Mouse (Mus musculus) limb, embryonic 15.5 days (tissue): Measurements from ENCODE around the gene Lypd8. TPM values are rescaled to one million over a fixed set of nuclear protein-coding genes. Genes with fewer than 3 reads are reported as not detected.

ENCODE experiments used
- ATAC-seq: fragments of 200-750 bp; cut with Nextera tagmentation; 2 replicates; pipeline ENCODE4 v1.8.0; 2017; ENCODE audit warnings: low read depth, moderate TSS enrichment; ENCODE audit not compliant: insufficient number of reproducible peaks, low FRiP score, low TSS enrichment
- H3K27ac ChIP-seq: fragments of 300-500 bp; sonication (generic); 2 replicates; pipeline ENCODE4 v1.5.1; 2015; ENCODE audit warnings: moderate library complexity, mild to moderate bottlenecking, inconsistent platforms
- H3K27me3 ChIP-seq: fragments of 300-500 bp; sonication (generic); 2 replicates; pipeline ENCODE4 v1.6.1; 2015; ENCODE audit warnings: inconsistent platforms
- H3K36me3 ChIP-seq: fragments of 300-500 bp; sonication (generic); 2 replicates; pipeline ENCODE4 v1.6.1; 2015; ENCODE audit warnings: inconsistent platforms
- H3K4me1 ChIP-seq: fragments of 300-500 bp; sonication (generic); 2 replicates; pipeline ENCODE4 v1.6.1; 2015; ENCODE audit warnings: inconsistent platforms
- H3K4me2 ChIP-seq: fragments of 300-500 bp; sonication (generic); 2 replicates; pipeline ENCODE4 v1.6.1; 2015; ENCODE audit warnings: mild to moderate bottlenecking, inconsistent platforms
- H3K4me3 ChIP-seq: fragments of 300-500 bp; sonication (generic); 2 replicates; pipeline ENCODE4 v1.5.1; 2015; ENCODE audit warnings: mild to moderate bottlenecking, inconsistent platforms
- H3K9ac ChIP-seq: fragments of 300-500 bp; sonication (generic); 2 replicates; pipeline ENCODE4 v1.6.1; 2015; ENCODE audit warnings: inconsistent platforms
- H3K9me3 ChIP-seq: fragments of 300-500 bp; sonication (generic); 2 replicates; pipeline ENCODE4 v1.6.1; 2016; ENCODE audit warnings: inconsistent platforms
- WGBS: fragments of 180-500 bp; shearing (Covaris S2); methylation state at CpG from one replicate; pipeline ENCODE4 v1.1.7; 2015; 5-methylcytosine and 5-hydroxymethylcytosine counted together
- polyA plus RNA-seq: library from polyadenylated mRNA; unstranded; fragments of >200 nt; fragmentation: Nextera tagmentation; extraction: Ambion mirVana; gene quantifications from 2 replicates; pipeline ENCODE4 v1.2.1, GENCODE M21; 2015

Gene Lypd8
- 0.21 TPM in 1 of 2 replicates, not detected in the other for polyA plus RNA-seq

- H3K9me3 ChIP-seq: no peaks in the 10 kb centered on the region
- no peak within 1 kb of the TSS for H3K9ac ChIP-seq
- no peaks in the 10 kb centered on the region for H3K36me3 ChIP-seq
- ATAC-seq: no peak
- 92% methylated on average over 3 of the region's 3 CpGs for WGBS
- H3K27me3 ChIP-seq: no peaks in the 10 kb centered on the region
- H3K27ac ChIP-seq: no peak within 1 kb of the TSS
- no peaks in the 10 kb centered on the region for H3K4me1 ChIP-seq
- H3K4me3 ChIP-seq: no peak within 1 kb of the TSS
- no peak within 1 kb of the TSS for H3K4me2 ChIP-seq
These were observed at the start of gene Lypd8 for GRCm38 (mm10) chr11:58378763-58379278. TSS of gene Lypd8 (plus strand) at chr11:58379043.

DNA sequence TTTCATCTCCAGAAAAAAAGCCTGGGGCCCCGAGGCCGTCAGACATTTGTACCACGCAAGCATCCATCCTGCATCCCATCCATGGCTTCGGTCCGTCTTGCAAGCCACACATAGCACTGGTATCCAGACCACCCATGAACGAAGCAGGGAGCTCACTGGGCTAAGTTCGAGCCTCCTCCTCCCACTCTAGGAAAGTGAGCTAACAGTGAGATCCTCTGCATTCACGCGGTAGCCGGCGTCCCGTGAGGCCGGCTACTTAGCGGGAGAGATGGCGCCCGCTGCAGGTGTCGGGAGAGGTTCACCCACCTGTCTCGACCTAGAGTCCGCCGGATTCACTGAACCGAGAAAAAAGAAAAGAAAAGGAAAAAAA is 49.0 kb upstream of the Lypd8 start:
- Histone ChIP-seq H3K36me3 (peaks cover 33% of the 10 kb centered on the region), H3K9me3 (no peaks in the 10 kb centered on the region), H3K4me2 (peak overlapping the region; percentile 82), H3K4me1 (peaks cover 25% of the 10 kb centered on the region), H3K4me3 (peak overlapping the region; percentile 84), H3K9ac (peak overlapping the region; percentile 85), H3K27me3 (no peaks in the 10 kb centered on the region), H3K27ac (peak overlapping the region; percentile 88)
- under 1% methylated on average over 21 of the region's 21 CpGs for WGBS
- ATAC-seq: no peak

DNA sequence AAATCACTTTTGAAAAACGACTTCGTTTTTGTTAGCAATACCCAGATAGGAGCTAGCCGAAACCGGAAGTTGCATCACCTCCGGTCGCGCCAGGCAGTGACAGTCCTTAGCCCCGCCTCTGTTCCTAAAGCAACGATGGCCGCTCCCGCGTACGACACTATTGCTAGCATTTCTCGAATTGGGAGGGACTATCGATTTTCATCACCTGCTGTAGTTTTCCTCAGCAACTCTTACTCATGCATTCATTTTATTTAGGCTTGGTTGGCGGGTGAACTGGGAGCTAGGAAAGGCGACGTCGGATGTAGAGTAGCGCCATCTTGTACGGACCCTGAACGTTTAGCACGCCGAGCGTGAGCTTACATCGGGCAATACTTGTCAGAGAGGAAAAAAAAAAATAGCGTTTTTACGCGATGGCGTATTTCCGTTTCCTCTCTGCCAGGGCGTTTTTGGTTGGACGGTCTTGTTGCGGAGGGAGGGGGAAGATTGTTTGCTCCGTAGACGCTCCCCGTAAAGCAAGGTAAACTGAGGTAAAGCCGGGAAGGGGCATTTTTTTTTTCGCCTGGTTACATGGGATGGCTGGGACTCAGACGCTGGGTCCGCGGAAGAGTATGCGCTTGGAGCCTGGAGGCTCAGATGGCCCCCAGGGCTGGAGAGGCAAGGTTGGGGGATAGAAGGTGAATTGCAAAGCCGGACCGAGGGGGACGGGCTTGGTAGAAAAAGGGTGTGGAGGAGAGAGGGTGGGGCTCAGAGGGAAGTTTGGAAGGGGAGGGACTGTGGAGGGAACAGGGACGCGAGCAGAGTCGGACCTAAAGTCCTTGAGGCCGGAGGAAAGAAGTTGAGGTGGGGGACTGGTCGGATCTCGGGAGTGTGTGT is 48.3 kb upstream of the Lypd8 start, which contains the start of the genes Zfp672 and Sh3bp5l:
Gene Zfp672 (minus strand): TSS at position 64 of the 873 bp plus-strand sequence.
Gene Sh3bp5l (plus strand): TSS at position 449 of the 873 bp plus-strand sequence.
- H3K9ac ChIP-seq: peak within 1 kb of the TSS; percentile 85
- H3K27me3 ChIP-seq: no peaks in the 10 kb centered on the region
- H3K4me2 ChIP-seq: peak within 1 kb of the TSS; percentile 87
- H3K9me3 ChIP-seq: no peaks in the 10 kb centered on the region
- H3K36me3 ChIP-seq: peaks cover 34% of the 10 kb centered on the region
- WGBS: under 1% methylated on average over 52 of the region's 52 CpGs
- peak; percentile 91 for ATAC-seq
- peak within 1 kb of the TSS; percentile 88 for H3K27ac ChIP-seq
- H3K4me1 ChIP-seq: peaks cover 25% of the 10 kb centered on the region
- peak within 1 kb of the TSS; percentile 84 for H3K4me3 ChIP-seq

- ATAC-seq: 0 out of 2 replicates have a peak, but pooled peaks have one; percentile 8
- Histone ChIP-seq H3K9me3 (no peaks in the 10 kb centered on the region), H3K4me3 (peak overlapping the region; percentile 84), H3K4me1 (peaks cover 25% of the 10 kb centered on the region), H3K27me3 (no peaks in the 10 kb centered on the region), H3K9ac (peak overlapping the region; percentile 66), H3K4me2 (peak overlapping the region; percentile 87), H3K27ac (peak overlapping the region; percentile 88), H3K36me3 (peaks cover 38% of the 10 kb centered on the region)
- WGBS: 13% methylated on average over 10 of the region's 10 CpGs
These were observed 47.7 kb upstream of the Lypd8 start for GRCm38 (mm10) chr11:58331149-58331495.

DNA sequence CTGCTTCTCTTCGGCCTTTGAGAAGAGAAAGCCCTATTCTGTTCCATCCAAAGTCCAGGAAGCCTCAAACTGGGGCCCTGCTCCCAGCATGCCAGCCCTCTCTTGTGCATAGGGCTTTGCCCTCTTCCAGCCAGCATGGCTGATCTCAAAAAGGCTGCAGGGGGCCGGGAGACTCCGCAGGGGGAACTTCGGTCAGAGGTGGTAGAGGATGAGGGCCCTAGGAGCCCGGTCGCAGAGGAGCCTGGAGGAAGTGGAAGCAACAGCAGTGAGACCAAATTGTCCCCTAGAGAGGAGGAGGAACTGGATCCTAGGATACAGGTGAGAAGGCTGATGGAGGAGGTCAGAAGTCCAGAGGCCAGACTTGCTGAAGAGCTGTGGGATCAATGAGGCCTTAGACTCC is 47.3 kb upstream of the Lypd8 start:
- peak overlapping the region; percentile 84 for H3K4me3 ChIP-seq
- no peaks in the 10 kb centered on the region for H3K9me3 ChIP-seq
- H3K9ac ChIP-seq: peak overlapping the region; percentile 66
- no peaks in the 10 kb centered on the region for H3K27me3 ChIP-seq
- WGBS: 87% methylated on average over 6 of the region's 6 CpGs
- peak overlapping the region; percentile 87 for H3K4me2 ChIP-seq
- peaks cover 25% of the 10 kb centered on the region for H3K4me1 ChIP-seq
- H3K27ac ChIP-seq: no peak overlapping the region
- peaks cover 41% of the 10 kb centered on the region for H3K36me3 ChIP-seq
- no peak for ATAC-seq

GRCm38 (mm10) chr11:58334746-58335145 is 44.1 kb upstream of the Lypd8 start:
- peaks cover 52% of the 10 kb centered on the region for H3K36me3 ChIP-seq
- H3K27ac ChIP-seq: no peak overlapping the region
- H3K4me3 ChIP-seq: no peak overlapping the region
- no peaks in the 10 kb centered on the region for H3K27me3 ChIP-seq
- WGBS: 85% methylated on average over 3 of the region's 3 CpGs
- no peak overlapping the region for H3K9ac ChIP-seq
- no peak overlapping the region for H3K4me2 ChIP-seq
- ATAC-seq: no peak
- H3K9me3 ChIP-seq: no peaks in the 10 kb centered on the region
- H3K4me1 ChIP-seq: peaks cover 17% of the 10 kb centered on the region

DNA sequence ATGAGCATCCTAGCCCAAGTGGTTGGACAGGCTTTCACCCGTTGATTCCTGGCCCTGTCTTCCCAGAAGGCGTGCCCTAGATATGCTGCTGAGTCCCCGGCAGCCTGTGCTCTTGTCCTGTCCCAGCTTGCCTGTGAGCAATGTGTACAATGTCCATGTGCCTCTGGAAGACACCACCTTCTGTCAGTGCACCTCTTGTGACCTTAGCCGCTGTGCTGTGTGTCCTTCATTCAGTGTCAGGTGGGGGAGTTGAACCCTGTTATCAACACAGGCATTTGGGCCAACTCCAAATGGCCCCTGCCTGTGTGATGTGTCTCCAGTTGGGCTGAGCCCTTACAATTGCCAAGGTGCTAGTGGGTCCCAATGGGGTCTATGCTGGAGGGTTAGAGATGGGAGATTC is 32.1 kb upstream of the Lypd8 start:
- Histone ChIP-seq H3K27me3 (no peaks in the 10 kb centered on the region), H3K36me3 (peaks cover 42% of the 10 kb centered on the region), H3K9ac (no peak overlapping the region), H3K4me2 (no peak overlapping the region), H3K9me3 (no peaks in the 10 kb centered on the region), H3K4me3 (no peak overlapping the region), H3K4me1 (no peaks in the 10 kb centered on the region), H3K27ac (no peak overlapping the region)
- ATAC-seq: no peak
- 78% methylated on average over 4 of the region's 4 CpGs for WGBS

- WGBS: 70% methylated on average over 4 of the region's 4 CpGs
- H3K4me3 ChIP-seq: no peak overlapping the region
- peaks cover 19% of the 10 kb centered on the region for H3K36me3 ChIP-seq
- no peak for ATAC-seq
- no peaks in the 10 kb centered on the region for H3K27me3 ChIP-seq
- H3K9ac ChIP-seq: no peak overlapping the region
- H3K9me3 ChIP-seq: no peaks in the 10 kb centered on the region
- no peaks in the 10 kb centered on the region for H3K4me1 ChIP-seq
- H3K27ac ChIP-seq: no peak overlapping the region
- no peak overlapping the region for H3K4me2 ChIP-seq
These were observed 28.2 kb upstream of the Lypd8 start for GRCm38 (mm10) chr11:58350628-58351027.

DNA sequence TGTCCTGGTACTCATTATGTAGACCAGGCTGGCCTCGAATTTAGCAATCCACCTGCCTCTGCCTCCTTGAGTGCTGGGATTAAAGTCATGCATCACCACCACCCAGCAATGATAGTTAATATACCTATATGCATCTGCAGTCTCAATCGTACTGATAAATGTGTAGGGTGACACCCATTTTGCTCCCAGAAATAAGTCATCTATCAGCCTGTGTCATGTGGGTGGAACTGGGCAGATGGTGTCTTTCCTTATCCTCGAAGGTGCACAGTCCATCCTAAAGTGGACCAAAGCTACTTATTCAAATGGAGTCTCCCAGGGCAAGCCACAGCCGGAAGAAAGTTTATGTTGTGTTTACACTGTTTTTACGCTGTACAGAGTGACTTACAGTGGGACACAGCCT is 27.7 kb upstream of the Lypd8 start:
- WGBS: 82% methylated on average over 5 of the region's 5 CpGs
- ATAC-seq: no peak
- Histone ChIP-seq H3K4me3 (no peak overlapping the region), H3K36me3 (peaks cover 14% of the 10 kb centered on the region), H3K9me3 (no peaks in the 10 kb centered on the region), H3K4me1 (no peaks in the 10 kb centered on the region), H3K4me2 (no peak overlapping the region), H3K27me3 (no peaks in the 10 kb centered on the region), H3K9ac (no peak overlapping the region), H3K27ac (no peak overlapping the region)

DNA sequence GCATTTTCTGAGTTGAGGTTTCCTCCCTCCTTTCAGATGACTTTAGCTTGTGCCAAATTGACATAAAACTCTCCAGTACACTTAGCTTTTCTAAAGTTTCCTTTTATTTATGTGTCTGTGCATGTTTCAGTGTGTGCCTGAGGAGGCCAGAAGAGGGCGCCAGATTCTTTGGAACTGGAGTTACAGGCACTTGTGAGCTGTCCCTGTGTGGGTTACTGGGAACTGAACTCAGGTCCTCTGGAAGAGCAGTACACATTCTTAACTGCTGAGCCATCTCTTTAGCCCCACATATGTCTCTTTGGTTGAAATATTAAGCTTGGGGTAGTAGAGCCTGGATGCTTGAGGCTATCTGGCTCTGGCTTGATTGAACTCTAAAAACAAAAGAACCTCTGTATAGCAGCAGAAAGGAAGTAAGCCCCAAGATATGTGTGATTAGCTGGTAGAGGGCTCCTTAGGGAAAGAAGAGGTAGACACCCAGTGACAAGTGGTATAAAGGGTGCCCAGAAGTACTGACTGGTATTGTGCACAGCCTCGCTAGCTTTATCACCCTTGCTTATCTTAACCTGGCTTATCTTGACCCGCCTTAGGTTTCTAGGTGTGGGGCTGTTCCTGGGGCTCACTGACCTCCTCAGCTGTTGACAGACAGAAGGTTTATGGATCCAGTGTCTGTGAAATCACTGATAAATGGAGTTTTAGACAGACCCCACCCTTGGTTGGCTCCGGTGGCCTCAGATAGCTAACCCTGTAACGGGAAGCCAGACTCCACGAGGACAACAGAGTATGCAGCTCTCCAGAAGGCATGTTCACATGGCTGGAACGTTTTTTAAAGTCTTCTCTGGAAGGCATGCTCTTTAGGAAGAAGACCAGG is 25.9 kb upstream of the Lypd8 start:
- Histone ChIP-seq H3K27ac (no peak overlapping the region), H3K36me3 (no peaks in the 10 kb centered on the region), H3K27me3 (no peaks in the 10 kb centered on the region), H3K4me2 (no peak overlapping the region), H3K9me3 (no peaks in the 10 kb centered on the region), H3K4me3 (no peak overlapping the region), H3K4me1 (no peaks in the 10 kb centered on the region), H3K9ac (no peak overlapping the region)
- WGBS: 59% methylated on average over 7 of the region's 7 CpGs
- ATAC-seq: no peak

DNA sequence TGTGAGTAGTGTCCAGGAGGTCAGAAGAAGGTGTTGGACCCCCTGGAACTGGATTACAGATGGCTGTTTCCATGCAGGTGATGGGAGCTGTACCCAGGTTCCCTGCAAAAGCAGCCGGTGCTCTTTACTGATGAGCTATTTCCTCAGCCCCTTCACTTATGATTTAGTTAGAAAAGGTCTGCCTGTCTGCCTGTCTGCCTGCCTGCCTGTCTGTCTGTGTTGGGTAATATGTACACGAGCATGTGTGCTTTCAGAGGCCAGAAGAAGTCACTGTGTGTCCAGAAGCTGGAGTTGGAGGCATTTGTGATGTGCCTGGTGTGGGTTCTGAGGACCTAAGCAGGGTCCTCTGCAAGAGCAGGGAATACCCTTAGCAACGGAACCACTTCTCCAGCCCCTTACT is 25.1 kb upstream of the Lypd8 start:
- H3K36me3 ChIP-seq: no peaks in the 10 kb centered on the region
- no peaks in the 10 kb centered on the region for H3K27me3 ChIP-seq
- no peak for ATAC-seq
- H3K4me1 ChIP-seq: no peaks in the 10 kb centered on the region
- no peak overlapping the region for H3K4me3 ChIP-seq
- H3K4me2 ChIP-seq: no peak overlapping the region
- no peak overlapping the region for H3K9ac ChIP-seq
- 69% methylated on average over 3 of the region's 3 CpGs for WGBS
- H3K9me3 ChIP-seq: no peaks in the 10 kb centered on the region
- no peak overlapping the region for H3K27ac ChIP-seq
